Mouse (Mus musculus) embryonic facial prominence, embryonic 15.5 days (tissue): ENCODE data around the gene Tspan18. TPM values are rescaled to one million over a fixed set of nuclear protein-coding genes. Genes with fewer than 3 reads are reported as not detected.

Source experiments
- ATAC-seq: fragments of 200-750 bp; cut with Nextera tagmentation; 2 replicates; pipeline ENCODE4 v1.8.0; 2017; ENCODE audit warnings: low read depth, moderate TSS enrichment; ENCODE audit not compliant: insufficient number of reproducible peaks, low FRiP score, low TSS enrichment
- H3K27ac ChIP-seq: fragments of 300-500 bp; sonication (generic); replicated peaks from 2 replicates; pipeline ENCODE4 v1.5.1; 2015; ENCODE audit warnings: mild to moderate bottlenecking, inconsistent platforms
- H3K27me3 ChIP-seq: fragments of 300-500 bp; sonication (generic); 2 replicates; pipeline ENCODE4 v1.6.1; 2015; ENCODE audit warnings: inconsistent platforms
- H3K36me3 ChIP-seq: fragments of 300-500 bp; sonication (generic); 2 replicates; pipeline ENCODE4 v1.6.1; 2015; ENCODE audit warnings: mild to moderate bottlenecking, inconsistent platforms
- H3K4me1 ChIP-seq: fragments of 300-500 bp; sonication (generic); 2 replicates; pipeline ENCODE4 v1.6.1; 2015; ENCODE audit warnings: inconsistent platforms
- H3K4me2 ChIP-seq: fragments of 300-500 bp; sonication (generic); replicated peaks from 2 replicates; pipeline ENCODE4 v1.6.1; 2015; ENCODE audit warnings: mild to moderate bottlenecking, inconsistent platforms
- H3K4me3 ChIP-seq: fragments of 300-500 bp; sonication (generic); replicated peaks from 2 replicates; pipeline ENCODE4 v1.5.1; 2015; ENCODE audit warnings: mild to moderate bottlenecking, inconsistent platforms
- H3K9ac ChIP-seq: fragments of 300-500 bp; sonication (generic); 2 replicates; pipeline ENCODE4 v1.6.1; 2015; ENCODE audit warnings: inconsistent platforms
- H3K9me3 ChIP-seq: fragments of 300-500 bp; sonication (generic); replicated peaks from 2 replicates; pipeline ENCODE4 v1.6.1; 2016; ENCODE audit warnings: inconsistent platforms
- WGBS: fragments of 180-500 bp; shearing (Covaris S2); methylation state at CpG from one replicate; pipeline ENCODE4 v1.1.7; 2015; 5-methylcytosine and 5-hydroxymethylcytosine counted together
- polyA plus RNA-seq: library from polyadenylated mRNA; unstranded; fragments of >200 nt; fragmentation: Nextera tagmentation; extraction: Ambion mirVana; gene quantifications from 2 replicates; pipeline ENCODE4 v1.2.1, GENCODE M21; 2015

Tspan18 gene
- polyA plus RNA-seq, 1 experiment from 2014 or later: 27.6 TPM

GRCm38 (mm10) chr2:93339373-93340106 is 5.2 kb upstream of the Tspan18 start:
- WGBS: 51% methylated on average over 9 of the region's 9 CpGs
- Histone ChIP-seq H3K27me3 (peaks cover 3% of the 10 kb centered on the region; the same call in 1 of the 2 replicates), H3K4me3 (no peak overlapping the region), H3K9ac (no peak overlapping the region), H3K9me3 (no peaks in the 10 kb centered on the region), H3K4me2 (no peak overlapping the region), H3K36me3 (no peaks in the 10 kb centered on the region), H3K4me1 (peaks cover 15% of the 10 kb centered on the region), H3K27ac (no peak overlapping the region)
- ATAC-seq: no peak

- WGBS: 71% methylated on average over 11 of the region's 11 CpGs
- Histone ChIP-seq H3K9ac (no peak overlapping the region), H3K4me1 (peaks cover 31% of the 10 kb centered on the region), H3K9me3 (no peaks in the 10 kb centered on the region), H3K36me3 (no peaks in the 10 kb centered on the region), H3K4me2 (no peak overlapping the region), H3K4me3 (no peak overlapping the region), H3K27ac (no peak overlapping the region), H3K27me3 (peaks cover 3% of the 10 kb centered on the region; the same call in 1 of the 2 replicates)
- no peak for ATAC-seq
Observed at GRCm38 (mm10) chr2:93335996-93336395, 1.7 kb upstream of the Tspan18 start.

- peak; percentile 61 for ATAC-seq
- H3K4me1 ChIP-seq: peaks cover 22% of the 10 kb centered on the region
- peak overlapping the region; percentile 56 for H3K9ac ChIP-seq
- no peaks in the 10 kb centered on the region for H3K36me3 ChIP-seq
- H3K27me3 ChIP-seq: peaks cover 3% of the 10 kb centered on the region; the same call in 1 of the 2 replicates
- H3K27ac ChIP-seq: peak overlapping the region; percentile 58
- H3K4me3 ChIP-seq: peak overlapping the region; percentile 67
- H3K4me2 ChIP-seq: peak overlapping the region; percentile 99
- 2% methylated on average over 29 of the region's 29 CpGs for WGBS
- no peaks in the 10 kb centered on the region for H3K9me3 ChIP-seq
Observed at GRCm38 (mm10) chr2:93333241-93333816, 976 bp downstream of the Tspan18 start.

- H3K36me3 ChIP-seq: no peaks in the 10 kb centered on the region
- H3K27ac ChIP-seq: no peak overlapping the region
- H3K9ac ChIP-seq: no peak overlapping the region
- 60% methylated on average over 4 of the region's 4 CpGs for WGBS
- H3K4me3 ChIP-seq: peak overlapping the region; percentile 67
- no peak for ATAC-seq
- H3K4me1 ChIP-seq: peaks cover 28% of the 10 kb centered on the region
- no peaks in the 10 kb centered on the region for H3K9me3 ChIP-seq
- peak overlapping the region; percentile 99 for H3K4me2 ChIP-seq
- H3K27me3 ChIP-seq: peaks cover 3% of the 10 kb centered on the region; the same call in 1 of the 2 replicates
Observed at GRCm38 (mm10) chr2:93332277-93332676, 2.0 kb downstream of the Tspan18 start.

GRCm38 (mm10) chr2:93331121-93331520 is 3.2 kb downstream of the Tspan18 start:
- Histone ChIP-seq H3K4me3 (no peak overlapping the region), H3K4me1 (peaks cover 28% of the 10 kb centered on the region), H3K9ac (no peak overlapping the region), H3K9me3 (no peaks in the 10 kb centered on the region), H3K27me3 (peaks cover 3% of the 10 kb centered on the region; the same call in 1 of the 2 replicates), H3K36me3 (no peaks in the 10 kb centered on the region), H3K27ac (no peak overlapping the region), H3K4me2 (no peak overlapping the region)
- ATAC-seq: no peak
- 76% methylated on average over 6 of the region's 6 CpGs for WGBS

- Histone ChIP-seq H3K36me3 (no peaks in the 10 kb centered on the region), H3K27me3 (no peaks in the 10 kb centered on the region), H3K27ac (no peak overlapping the region), H3K4me1 (peaks cover 33% of the 10 kb centered on the region), H3K9me3 (no peaks in the 10 kb centered on the region), H3K4me3 (no peak overlapping the region), H3K9ac (no peak overlapping the region), H3K4me2 (no peak overlapping the region)
- WGBS: 71% methylated on average over 4 of the region's 4 CpGs
- no peak for ATAC-seq
Observed at GRCm38 (mm10) chr2:93329120-93329519, 5.2 kb downstream of the Tspan18 start.

- no peak for ATAC-seq
- WGBS: 59% methylated on average over 7 of the region's 7 CpGs
- no peak overlapping the region for H3K27ac ChIP-seq
- H3K4me3 ChIP-seq: no peak overlapping the region
- no peaks in the 10 kb centered on the region for H3K27me3 ChIP-seq
- no peaks in the 10 kb centered on the region for H3K36me3 ChIP-seq
- peaks cover 25% of the 10 kb centered on the region for H3K4me1 ChIP-seq
- H3K9ac ChIP-seq: no peak overlapping the region
- H3K9me3 ChIP-seq: no peaks in the 10 kb centered on the region
- no peak overlapping the region for H3K4me2 ChIP-seq
Observed at GRCm38 (mm10) chr2:93327915-93328555, 6.3 kb downstream of the Tspan18 start.

GRCm38 (mm10) chr2:93324681-93325080 is 9.6 kb downstream of the Tspan18 start:
- Histone ChIP-seq H3K4me1 (peaks cover 50% of the 10 kb centered on the region), H3K27me3 (no peaks in the 10 kb centered on the region), H3K9me3 (no peaks in the 10 kb centered on the region), H3K36me3 (no peaks in the 10 kb centered on the region), H3K4me3 (no peak overlapping the region), H3K4me2 (no peak overlapping the region), H3K27ac (no peak overlapping the region), H3K9ac (no peak overlapping the region)
- ATAC-seq: no peak
- 42% methylated on average over 7 of the region's 7 CpGs for WGBS

GRCm38 (mm10) chr2:93321946-93322345 is 12.4 kb downstream of the Tspan18 start:
- peaks cover 63% of the 10 kb centered on the region for H3K4me1 ChIP-seq
- WGBS: 56% methylated on average over 8 of the region's 8 CpGs
- H3K27me3 ChIP-seq: no peaks in the 10 kb centered on the region
- H3K27ac ChIP-seq: peak overlapping the region; percentile 41; the same call in 1 of the 2 replicates
- ATAC-seq: peak; percentile 30
- H3K9ac ChIP-seq: no peak overlapping the region
- H3K36me3 ChIP-seq: no peaks in the 10 kb centered on the region
- no peak overlapping the region for H3K4me2 ChIP-seq
- no peaks in the 10 kb centered on the region for H3K9me3 ChIP-seq
- no peak overlapping the region for H3K4me3 ChIP-seq

GRCm38 (mm10) chr2:93320267-93320666 is 14.0 kb downstream of the Tspan18 start:
- Histone ChIP-seq H3K27me3 (no peaks in the 10 kb centered on the region), H3K9ac (no peak overlapping the region), H3K4me2 (no peak overlapping the region), H3K27ac (no peak overlapping the region), H3K9me3 (no peaks in the 10 kb centered on the region), H3K4me3 (no peak overlapping the region), H3K36me3 (no peaks in the 10 kb centered on the region), H3K4me1 (peaks cover 64% of the 10 kb centered on the region)
- WGBS: 68% methylated on average over 5 of the region's 5 CpGs
- no peak for ATAC-seq

- WGBS: 66% methylated on average over 7 of the region's 7 CpGs
- Histone ChIP-seq H3K4me1 (peaks cover 57% of the 10 kb centered on the region), H3K9me3 (no peaks in the 10 kb centered on the region), H3K4me2 (no peak overlapping the region), H3K36me3 (no peaks in the 10 kb centered on the region), H3K27ac (peak overlapping the region; percentile 36; the same call in 1 of the 2 replicates), H3K27me3 (no peaks in the 10 kb centered on the region), H3K9ac (no peak overlapping the region), H3K4me3 (no peak overlapping the region)
- ATAC-seq: no peak
Observed at GRCm38 (mm10) chr2:93319598-93319997, 14.7 kb downstream of the Tspan18 start.
